Comparison of ENCODE assay signal across 24 mouse cellular contexts in genomic region chr7:80912496-80912895, GRCm38 (mm10). TPM values are rescaled to one million over a fixed set of nuclear protein-coding genes. Genes with fewer than 3 reads are reported as not detected.
DNase-seq lines count a peak whose midpoint lies in the region; ATAC-seq and TF ChIP-seq lines count a peak whose summit lies in the region.
"Had no signal": no experiment of that assay in that cellular context is flagged by ENCODE, and none has a peak within 500 bp of the region (broad histone marks: within the 10 kb centered on the region; RNA-seq: fewer than 3 reads in every experiment).

No protein-coding gene starts in this region.

- 0 out of 2 replicates have a peak overlapping the region, but pooled peaks have one; percentile 8 for H3K27ac ChIP-seq in intestine, postnatal 0 days (ENCODE audit: low read depth, low read length)
- no peak overlapping the region for H3K27ac ChIP-seq in intestine, embryonic 16.5 days (ENCODE audit: low read length)
- H3K27ac ChIP-seq: embryonic facial prominence, embryonic 12.5 days; forebrain, embryonic 15.5 days; heart, embryonic 15.5 days; hindbrain, embryonic 10.5 days; hindbrain, embryonic 15.5 days had no signal

- H3K36me3 ChIP-seq in intestine, postnatal 0 days (ENCODE audit: control insufficient read depth, insufficient read depth): peaks cover 57% of the 10 kb centered on the region
- 0 out of 2 replicates have a peak, but pooled peaks cover 5% of the 10 kb centered on the region for H3K36me3 ChIP-seq in intestine, embryonic 16.5 days (ENCODE audit: control insufficient read depth, insufficient read depth, low read length)

- no peak for ATAC-seq in intestine, postnatal 0 days
- no peak for ATAC-seq in intestine, embryonic 16.5 days
- no peak for ATAC-seq in frontal cortex, adult (ENCODE audit: low TSS enrichment)
- ATAC-seq: forebrain, embryonic 15.5 days; inflammation-experienced regulatory T-cells, adult 6 months had no signal

- intact Hi-C loops in heart, postnatal 14 days (cut with DNase I): no loop called here

- H3K27me3 ChIP-seq in intestine, postnatal 0 days (replicated peaks; ENCODE audit: control insufficient read depth, insufficient read depth, low read length): no peaks in the 10 kb centered on the region
- H3K27me3 ChIP-seq in intestine, embryonic 16.5 days (replicated peaks; ENCODE audit: control insufficient read depth, insufficient read depth, low read length): no peaks in the 10 kb centered on the region
- H3K27me3 ChIP-seq: CH12.LX; embryonic facial prominence, embryonic 12.5 days; forebrain, embryonic 15.5 days; heart, embryonic 15.5 days; hindbrain, embryonic 15.5 days had no signal

- DNase-seq in CD4-positive, CD25-positive, alpha-beta regulatory T cell, adult 2 months (ENCODE audit: low read depth, low spot score): peak; percentile 19
- DNase-seq in R1 (ENCODE audit: low read depth, low spot score): peak; percentile 25
- peak; percentile 45 for DNase-seq in induced T-regulatory cell, adult 2 months (ENCODE audit: low read depth)
- no peak for DNase-seq in heart, postnatal 14 days
- no peak for DNase-seq in MN1 (ENCODE audit: low spot score)
- DNase-seq: adrenal gland, postnatal 10 days; B cell, adult 2 months; cerebellum, adult 11 months; cerebellum, adult 8-10 months; cerebellum, postnatal 25 days; gastrocnemius, postnatal 10 days; heart, adult 18-20 months had no signal

- H3K4me3 ChIP-seq in intestine, postnatal 0 days (ENCODE audit: low read depth, low read length): no peak overlapping the region
- no peak overlapping the region for H3K4me3 ChIP-seq in intestine, embryonic 16.5 days (ENCODE audit: low read length)
- H3K4me3 ChIP-seq: embryonic facial prominence, embryonic 12.5 days; forebrain, embryonic 15.5 days; heart, embryonic 15.5 days; hindbrain, embryonic 10.5 days; hindbrain, embryonic 15.5 days had no signal

- 85% methylated on average over 8 of the region's 8 CpGs for WGBS in intestine, postnatal 0 days
- WGBS in intestine, embryonic 16.5 days: 87% methylated on average over 8 of the region's 8 CpGs

- no peaks in the 10 kb centered on the region for H3K9me3 ChIP-seq in intestine, postnatal 0 days (ENCODE audit: control insufficient read depth)
- no peaks in the 10 kb centered on the region for H3K9me3 ChIP-seq in intestine, embryonic 16.5 days (ENCODE audit: control insufficient read depth, low read length)
- H3K9me3 ChIP-seq: embryonic facial prominence, embryonic 12.5 days; forebrain, embryonic 15.5 days; G1E; heart, embryonic 15.5 days; hindbrain, embryonic 10.5 days; hindbrain, embryonic 15.5 days had no signal

- TF ChIP-seq CTCF in intestine, postnatal 0 days (IDR thresholded peaks at IDR 0.05; ENCODE audit: low read depth): no peak

- no peak overlapping the region for H3K4me2 ChIP-seq in intestine, postnatal 0 days (replicated peaks; ENCODE audit: low read depth)
- no peak overlapping the region for H3K4me2 ChIP-seq in intestine, embryonic 16.5 days (ENCODE audit: low read depth, low read length)
- H3K4me2 ChIP-seq: embryonic facial prominence, embryonic 12.5 days; forebrain, embryonic 15.5 days; heart, embryonic 11.5 days; heart, embryonic 15.5 days; hindbrain, embryonic 15.5 days had no signal

- H3K4me1 ChIP-seq in intestine, postnatal 0 days (replicated peaks; ENCODE audit: control insufficient read depth, insufficient read depth, low read length): no peaks in the 10 kb centered on the region
- no peaks in the 10 kb centered on the region for H3K4me1 ChIP-seq in intestine, embryonic 16.5 days (ENCODE audit: control insufficient read depth, insufficient read depth, low read length)
- H3K4me1 ChIP-seq: embryonic facial prominence, embryonic 12.5 days; forebrain, embryonic 15.5 days; heart, embryonic 15.5 days; hindbrain, embryonic 10.5 days; hindbrain, embryonic 15.5 days had no signal

- H3K9ac ChIP-seq in intestine, postnatal 0 days (ENCODE audit: low read depth, low read length): no peak overlapping the region
- H3K9ac ChIP-seq in intestine, embryonic 16.5 days (ENCODE audit: low read depth, low read length): no peak overlapping the region
- H3K9ac ChIP-seq: embryonic facial prominence, embryonic 12.5 days; forebrain, embryonic 15.5 days; heart, embryonic 15.5 days; hindbrain, embryonic 15.5 days had no signal

RNA-seq across cellular contexts. Expression of gene Nmb, which starts 7.6 kb away (rescaled TPM):
- 2.1 and 2.8 TPM in 2 replicates for polyA plus RNA-seq in intestine, postnatal 0 days (2015; fragmentation: Nextera tagmentation; extraction: Ambion mirVana)
- polyA plus RNA-seq in intestine, embryonic 16.5 days (2015; fragmentation: Nextera tagmentation; extraction: Ambion mirVana): 3.9 and 4.1 TPM in 2 replicates
- total RNA-seq in heart, postnatal 14 days (2021): 1 to 10 TPM; 5.8 to 8.2 TPM

RNA-seq across cellular contexts. Expression of gene Wdr73, which starts 11.4 kb away (rescaled TPM):
- polyA plus RNA-seq in intestine, postnatal 0 days (2015; fragmentation: Nextera tagmentation; extraction: Ambion mirVana): 9.3 and 9.6 TPM in 2 replicates
- polyA plus RNA-seq in intestine, embryonic 16.5 days (2015; fragmentation: Nextera tagmentation; extraction: Ambion mirVana): 27.8 and 33.4 TPM in 2 replicates
- total RNA-seq in heart, postnatal 14 days (2021): 1 to 10 TPM; 6.3 to 7.6 TPM

RNA-seq across cellular contexts. Expression of gene Sec11a, which starts 35.1 kb away (rescaled TPM):
- polyA plus RNA-seq in intestine, postnatal 0 days (2015; fragmentation: Nextera tagmentation; extraction: Ambion mirVana): 140 and 142 TPM in 2 replicates
- 234 and 256 TPM in 2 replicates for polyA plus RNA-seq in intestine, embryonic 16.5 days (2015; fragmentation: Nextera tagmentation; extraction: Ambion mirVana)
- total RNA-seq in heart, postnatal 14 days (2021): 10 to 100 TPM; 50.2 to 61.5 TPM

RNA-seq across cellular contexts. Expression of gene Zscan2, which starts 51.8 kb away (rescaled TPM):
- polyA plus RNA-seq in intestine, postnatal 0 days (2015; fragmentation: Nextera tagmentation; extraction: Ambion mirVana): 0.68 and 0.80 TPM in 2 replicates
- polyA plus RNA-seq in intestine, embryonic 16.5 days (2015; fragmentation: Nextera tagmentation; extraction: Ambion mirVana): 1.4 TPM in 2 replicates
- 1 to 10 TPM; 5.2 to 7.0 TPM for total RNA-seq in heart, postnatal 14 days (2021)

Comparison
In these comparisons a context has a peak if more than half of its experiments do, and no peak if none do; other contexts are left out.
1. DNase-seq: peak in CD4-positive, CD25-positive, alpha-beta regulatory T cell, adult 2 months (single experiment), R1 (single experiment) and induced T-regulatory cell, adult 2 months (single experiment); none in heart, postnatal 14 days (0 of 2) and MN1 (single experiment).